Mouse (Mus musculus): Measurements from ENCODE around the gene Hist2h3c2. TPM values are rescaled to one million over a fixed set of nuclear protein-coding genes. Genes with fewer than 3 reads are reported as not detected.
"Not testable (repeated sequence)": the region's sequence is repeated elsewhere in the genome, so short reads cannot be mapped to it uniquely, and the experiment has no call there.

Hist2h3c2 gene
- polyA plus RNA-seq, 1 experiment from 2014 or later, result 2.7 TPM

- no peak for ATAC-seq (replicated peaks; ENCODE audit: extremely low read depth, insufficient read depth, low FRiP score)
- peak overlapping the region; percentile 63 for H3K4me2 ChIP-seq (ENCODE audit: low read depth, low read length)
- peak overlapping the region; percentile 53; the same call in 1 of the 2 replicates for H3K4me3 ChIP-seq (ENCODE audit: low read length)
- H3K27ac ChIP-seq (ENCODE audit: low read length), result no peak overlapping the region
- peaks cover 24% of the 10 kb centered on the region for H3K4me1 ChIP-seq (ENCODE audit: control insufficient read depth, insufficient read depth, low read length)
- no peaks in the 10 kb centered on the region for H3K27me3 ChIP-seq (ENCODE audit: control insufficient read depth, insufficient read depth, low read length)
- WGBS, result 49% methylated on average over 6 of the region's 6 CpGs
- no peaks in the 10 kb centered on the region for H3K9me3 ChIP-seq (replicated peaks; ENCODE audit: control insufficient read depth, low read length)
- peak overlapping the region; percentile 74 for H3K9ac ChIP-seq (ENCODE audit: low read length)
- no peaks in the 10 kb centered on the region for H3K36me3 ChIP-seq (ENCODE audit: control insufficient read depth, insufficient read depth)
These were observed 9.5 kb upstream of the Hist2h3c2 start for GRCm38 (mm10) chr3:96248141-96249033.

- Histone ChIP-seq H3K27me3 (ENCODE audit: control insufficient read depth, insufficient read depth, low read length) (no peaks in the 10 kb centered on the region), H3K9ac (ENCODE audit: low read length) (peak overlapping the region; percentile 74), H3K4me1 (ENCODE audit: control insufficient read depth, insufficient read depth, low read length) (peaks cover 24% of the 10 kb centered on the region), H3K9me3 (replicated peaks; ENCODE audit: control insufficient read depth, low read length) (no peaks in the 10 kb centered on the region), H3K4me3 (ENCODE audit: low read length) (peak overlapping the region; percentile 53), H3K27ac (ENCODE audit: low read length) (peak overlapping the region; percentile 62), H3K4me2 (ENCODE audit: low read depth, low read length) (peak overlapping the region; percentile 63), H3K36me3 (ENCODE audit: control insufficient read depth, insufficient read depth) (no peaks in the 10 kb centered on the region)
- WGBS, result 9% methylated on average over 11 of the region's 11 CpGs
- ATAC-seq (replicated peaks; ENCODE audit: extremely low read depth, insufficient read depth, low FRiP score), result no peak
These were observed 8.6 kb upstream of the Hist2h3c2 start for GRCm38 (mm10) chr3:96247356-96248140.

- 0% methylated on average over 13 of the region's 47 CpGs for WGBS
These were observed 7.5 kb upstream of the Hist2h3c2 start, which contains the start of gene Hist2h3c1 for GRCm38 (mm10) chr3:96246427-96246856. TSS of gene Hist2h3c1 (plus strand) at chr3:96246685.

GRCm38 (mm10) chr3:96246018-96246417 is 7.1 kb upstream of the Hist2h3c2 start:
- peaks cover 24% of the 10 kb centered on the region for H3K4me1 ChIP-seq (ENCODE audit: control insufficient read depth, insufficient read depth, low read length)
- peak overlapping the region; percentile 80 for H3K27ac ChIP-seq (ENCODE audit: low read length)
- not testable (repeated sequence) for H3K9ac ChIP-seq (ENCODE audit: low read length); H3K27me3 ChIP-seq (ENCODE audit: control insufficient read depth, insufficient read depth, low read length); H3K4me2 ChIP-seq (ENCODE audit: low read depth, low read length); ATAC-seq (replicated peaks; ENCODE audit: extremely low read depth, insufficient read depth, low FRiP score); H3K9me3 ChIP-seq (replicated peaks; ENCODE audit: control insufficient read depth, low read length); H3K36me3 ChIP-seq (ENCODE audit: control insufficient read depth, insufficient read depth)
- peak overlapping the region; percentile 43 for H3K4me3 ChIP-seq (ENCODE audit: low read length)
- 0% methylated on average over 10 of the region's 21 CpGs for WGBS

More at GRCm38 (mm10) chr3:96246427-96246856, 7.5 kb upstream of the Hist2h3c2 start, which contains the start of gene Hist2h3c1:
- Histone ChIP-seq H3K4me1 (ENCODE audit: control insufficient read depth, insufficient read depth, low read length) (peaks cover 24% of the 10 kb centered on the region), H3K9ac (ENCODE audit: low read length) (peak within 1 kb of the TSS; percentile 74), H3K27ac (ENCODE audit: low read length) (peak within 1 kb of the TSS; percentile 80), H3K4me2 (ENCODE audit: low read depth, low read length) (peak within 1 kb of the TSS; percentile 63), H3K4me3 (ENCODE audit: low read length) (peak within 1 kb of the TSS; percentile 53)
- H3K36me3 ChIP-seq (ENCODE audit: control insufficient read depth, insufficient read depth); H3K27me3 ChIP-seq (ENCODE audit: control insufficient read depth, insufficient read depth, low read length); H3K9me3 ChIP-seq (replicated peaks; ENCODE audit: control insufficient read depth, low read length): not testable (repeated sequence)
- ATAC-seq (replicated peaks; ENCODE audit: extremely low read depth, insufficient read depth, low FRiP score), result peak; percentile 90

GRCm38 (mm10) chr3:96245003-96245886 is 6.3 kb upstream of the Hist2h3c2 start, which contains the start of gene Hist2h2aa1:
TSS of gene Hist2h2aa1 (plus strand) at chr3:96245497.
- Histone ChIP-seq H3K27ac (ENCODE audit: low read length) (peak within 1 kb of the TSS; percentile 97), H3K4me2 (ENCODE audit: low read depth, low read length) (peak within 1 kb of the TSS; percentile 69), H3K4me1 (ENCODE audit: control insufficient read depth, insufficient read depth, low read length) (peaks cover 26% of the 10 kb centered on the region), H3K4me3 (ENCODE audit: low read length) (peak within 1 kb of the TSS; percentile 57), H3K9ac (ENCODE audit: low read length) (peak within 1 kb of the TSS; percentile 82)
- ATAC-seq (replicated peaks; ENCODE audit: extremely low read depth, insufficient read depth, low FRiP score), result peak; percentile 83
- H3K36me3 ChIP-seq (ENCODE audit: control insufficient read depth, insufficient read depth); H3K27me3 ChIP-seq (ENCODE audit: control insufficient read depth, insufficient read depth, low read length); H3K9me3 ChIP-seq (replicated peaks; ENCODE audit: control insufficient read depth, low read length): not testable (repeated sequence)
- 0% methylated on average over 20 of the region's 88 CpGs for WGBS

GRCm38 (mm10) chr3:96243921-96244572 is 5.1 kb upstream of the Hist2h3c2 start:
- Histone ChIP-seq H3K36me3 (ENCODE audit: control insufficient read depth, insufficient read depth) (no peaks in the 10 kb centered on the region), H3K4me3 (ENCODE audit: low read length) (peak overlapping the region; percentile 57), H3K9me3 (replicated peaks; ENCODE audit: control insufficient read depth, low read length) (no peaks in the 10 kb centered on the region), H3K9ac (ENCODE audit: low read length) (peak overlapping the region; percentile 82), H3K27me3 (ENCODE audit: control insufficient read depth, insufficient read depth, low read length) (no peaks in the 10 kb centered on the region), H3K4me1 (ENCODE audit: control insufficient read depth, insufficient read depth, low read length) (peaks cover 25% of the 10 kb centered on the region), H3K4me2 (ENCODE audit: low read depth, low read length) (peak overlapping the region; percentile 69), H3K27ac (ENCODE audit: low read length) (peak overlapping the region; percentile 97)
- WGBS, result 75% methylated on average over 7 of the region's 7 CpGs
- ATAC-seq (replicated peaks; ENCODE audit: extremely low read depth, insufficient read depth, low FRiP score), result no peak

- H3K4me1 ChIP-seq (ENCODE audit: control insufficient read depth, insufficient read depth, low read length), result peaks cover 22% of the 10 kb centered on the region
- no peak for ATAC-seq (replicated peaks; ENCODE audit: extremely low read depth, insufficient read depth, low FRiP score)
- peak overlapping the region; percentile 87 for H3K27ac ChIP-seq (ENCODE audit: low read length)
- WGBS, result 79% methylated on average over 9 of the region's 9 CpGs
- H3K36me3 ChIP-seq (ENCODE audit: control insufficient read depth, insufficient read depth), result no peaks in the 10 kb centered on the region
- no peaks in the 10 kb centered on the region for H3K27me3 ChIP-seq (ENCODE audit: control insufficient read depth, insufficient read depth, low read length)
- no peaks in the 10 kb centered on the region for H3K9me3 ChIP-seq (replicated peaks; ENCODE audit: control insufficient read depth, low read length)
- H3K4me2 ChIP-seq (ENCODE audit: low read depth, low read length), result peak overlapping the region; percentile 57
- peak overlapping the region; percentile 12; the same call in 1 of the 2 replicates for H3K4me3 ChIP-seq (ENCODE audit: low read length)
- H3K9ac ChIP-seq (ENCODE audit: low read length), result peak overlapping the region; percentile 71
These were observed 1.9 kb upstream of the Hist2h3c2 start for GRCm38 (mm10) chr3:96240799-96241197.
